Mouse (Mus musculus) small intestine, adult 2 months (tissue): ENCODE data around the gene Phf11d. TPM values are rescaled to one million over a fixed set of nuclear protein-coding genes. Genes with fewer than 3 reads are reported as not detected.
"Not testable (repeated sequence)": the region's sequence is repeated elsewhere in the genome, so short reads cannot be mapped to it uniquely, and the experiment has no call there.

ENCODE experiments used
- H3K27ac ChIP-seq: fragments of 200-500 bp; 2 replicates; pipeline ENCODE4 v1.5.1; 2012; ENCODE audit warnings: low read depth, low read length, control low read depth, inconsistent platforms; ENCODE audit not compliant: insufficient read depth
- H3K27me3 ChIP-seq: fragments of 200-500 bp; 2 replicates; pipeline ENCODE4 v1.6.1; 2012; ENCODE audit warnings: mild to moderate bottlenecking, moderate library complexity, low read length, inconsistent platforms; ENCODE audit not compliant: control insufficient read depth, insufficient read depth
- H3K36me3 ChIP-seq: fragments of 200-500 bp; 2 replicates; pipeline ENCODE4 v1.6.1; 2012; ENCODE audit warnings: mild to moderate bottlenecking, low read length, control low read depth, inconsistent platforms; ENCODE audit not compliant: control insufficient read depth, insufficient read depth
- H3K4me1 ChIP-seq: fragments of 200-500 bp; 2 replicates; pipeline ENCODE4 v1.6.1; 2012; ENCODE audit warnings: low read length, inconsistent platforms, mixed read lengths; ENCODE audit not compliant: control insufficient read depth, insufficient read depth, insufficient read length
- H3K4me3 ChIP-seq: fragments of 200-500 bp; 2 replicates; pipeline ENCODE4 v1.5.1; 2012; ENCODE audit warnings: low read depth, mild to moderate bottlenecking, control low read depth, inconsistent platforms, low read length, moderate library complexity
- CTCF ChIP-seq: fragments of 200-500 bp; IDR thresholded peaks from 2 replicates; pipeline ENCODE4 v1.5.1; 2012; ENCODE audit warnings: low read depth, mild to moderate bottlenecking, control low read depth, inconsistent platforms, low read length, moderate library complexity, mixed read lengths; ENCODE audit not compliant: insufficient replicate concordance, insufficient read length; ENCODE audit errors: extremely low read depth
- POLR2A ChIP-seq: fragments of 200-500 bp; IDR thresholded peaks from 2 replicates; pipeline ENCODE4 v1.6.1; 2012; ENCODE audit warnings: low read depth, mild to moderate bottlenecking, control low read depth, inconsistent platforms, low read length, moderate library complexity
- WGBS: fragments of 180-500 bp; shearing (Covaris S2); methylation state at CpG from one replicate; pipeline ENCODE4 v1.1.7; 2018; 5-methylcytosine and 5-hydroxymethylcytosine counted together
- polyA plus RNA-seq: library from polyadenylated mRNA; depleted of rRNA; stranded (reverse); fragments of >200 nt; gene quantifications from 2 replicates; pipeline ENCODE4 v1.2.3, GENCODE M21; 2012; rRNA removed

Gene Phf11d
- polyA plus RNA-seq, result 1.6 and 3.0 TPM in 2 replicates

GRCm38 (mm10) chr14:59365244-59365644, at the start of gene Phf11d:
Gene Phf11d, minus strand, starts transcription at chr14:59365470.
- TF ChIP-seq CTCF (peak; percentile 39; the same call in 1 of the 2 replicates), POLR2A (no peak)
- Histone ChIP-seq H3K4me3 (peak within 1 kb of the TSS; percentile 59), H3K36me3 (no peaks in the 10 kb centered on the region), H3K27ac (peak within 1 kb of the TSS; percentile 86), H3K27me3 (no peaks in the 10 kb centered on the region), H3K4me1 (peaks cover 5% of the 10 kb centered on the region)
- WGBS, result 40% methylated on average over 6 of the region's 6 CpGs

- not testable (repeated sequence) for H3K27ac ChIP-seq, H3K4me1 ChIP-seq, H3K27me3 ChIP-seq, H3K4me3 ChIP-seq
- 99% methylated on average over 2 of the region's 2 CpGs for WGBS
- peaks cover 47% of the 10 kb centered on the region for H3K36me3 ChIP-seq
Measured at GRCm38 (mm10) chr14:59414979-59415378, 49.7 kb upstream of the Phf11d start.

GRCm38 (mm10) chr14:59396999-59397398, 31.7 kb upstream of the Phf11d start:
- WGBS, result 38% methylated on average over 2 of the region's 2 CpGs
- TF ChIP-seq CTCF (no peak), POLR2A (no peak)
- Histone ChIP-seq H3K4me1 (0 out of 2 replicates have a peak, but pooled peaks cover 2% of the 10 kb centered on the region), H3K27ac (peak overlapping the region; percentile 41; the same call in 1 of the 2 replicates), H3K36me3 (peaks cover 13% of the 10 kb centered on the region), H3K4me3 (peak overlapping the region; percentile 30), H3K27me3 (no peaks in the 10 kb centered on the region)

- Histone ChIP-seq H3K4me3 (no peak within 1 kb of the TSS), H3K36me3 (peaks cover 7% of the 10 kb centered on the region; the same call in 1 of the 2 replicates), H3K27me3 (no peaks in the 10 kb centered on the region), H3K27ac (no peak within 1 kb of the TSS), H3K4me1 (peaks cover 4% of the 10 kb centered on the region; the same call in 1 of the 2 replicates)
- WGBS, result 88% methylated on average over 3 of the region's 3 CpGs
- TF ChIP-seq CTCF (no peak), POLR2A (no peak)
Measured at GRCm38 (mm10) chr14:59395281-59395680, 30.0 kb upstream of the Phf11d start, which contains the start of gene Phf11c. Gene Phf11c, minus strand, starts transcription at chr14:59395381.

- H3K4me1 ChIP-seq, H3K27ac ChIP-seq, H3K27me3 ChIP-seq, H3K36me3 ChIP-seq, H3K4me3 ChIP-seq: not testable (repeated sequence)
- TF ChIP-seq CTCF, result peak; percentile 9; the same call in 1 of the 2 replicates
- 62% methylated on average over 4 of the region's 4 CpGs for WGBS
Measured at GRCm38 (mm10) chr14:59390181-59390580, 24.9 kb upstream of the Phf11d start.

- TF ChIP-seq CTCF (no peak), POLR2A (no peak)
- H3K36me3 ChIP-seq, result peaks cover 7% of the 10 kb centered on the region
- peaks cover 8% of the 10 kb centered on the region; the same call in 1 of the 2 replicates for H3K4me1 ChIP-seq
- H3K27me3 ChIP-seq, result no peaks in the 10 kb centered on the region
- WGBS, result 36% methylated on average over 1 of the region's 1 CpGs
- H3K27ac ChIP-seq, result peak overlapping the region; percentile 56; the same call in 1 of the 2 replicates
- no peak overlapping the region for H3K4me3 ChIP-seq
Measured at GRCm38 (mm10) chr14:59389532-59389931, 24.3 kb upstream of the Phf11d start.

- H3K4me3 ChIP-seq, result no peak overlapping the region
- no peaks in the 10 kb centered on the region for H3K27me3 ChIP-seq
- TF ChIP-seq POLR2A, result no peak
- no peak for TF ChIP-seq CTCF
- no peaks in the 10 kb centered on the region for H3K36me3 ChIP-seq
- 92% methylated on average over 25 of the region's 25 CpGs for WGBS
- peaks cover 3% of the 10 kb centered on the region; the same call in 1 of the 2 replicates for H3K4me1 ChIP-seq
- no peak overlapping the region for H3K27ac ChIP-seq
Measured at GRCm38 (mm10) chr14:59370348-59371068, 5.2 kb upstream of the Phf11d start.
